Mouse (Mus musculus): ENCODE measurements around the gene Gosr2.
A peak's percentile ranks its signal among the peaks of the same experiment; 100 is the strongest.

Gene Gosr2

DNA sequence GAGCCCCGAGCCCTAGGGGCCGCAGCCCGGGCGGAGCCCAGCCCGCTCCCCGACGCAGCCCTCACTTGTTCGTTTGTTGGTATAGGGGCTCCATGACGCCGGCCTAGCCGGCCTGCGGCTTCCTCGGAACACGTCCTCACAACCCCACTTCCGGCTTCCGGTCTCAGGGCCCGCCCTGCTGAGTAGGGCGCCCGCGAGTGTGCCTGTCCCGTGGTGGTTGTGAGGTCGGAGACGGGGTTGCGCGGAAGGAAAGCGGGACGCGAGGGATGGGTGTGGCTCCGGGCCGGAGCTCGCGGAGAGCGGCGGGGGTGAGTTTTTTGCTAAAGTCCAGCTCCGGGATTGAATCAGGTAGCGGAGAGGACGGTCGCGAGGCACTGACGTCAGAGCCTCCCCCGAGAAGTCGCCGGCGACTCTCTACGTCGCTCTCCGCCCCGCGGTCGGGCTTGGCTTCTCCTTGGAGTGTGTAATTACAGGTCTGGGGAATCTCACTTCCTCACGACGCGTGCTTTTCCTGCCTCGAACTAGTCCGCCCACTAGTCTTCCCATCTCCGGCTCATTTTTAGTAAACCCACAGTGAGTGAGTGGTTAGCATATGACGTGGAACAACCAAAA is at the start of gene Gosr2:
Gosr2 (minus strand) TSS at position 334 of the 612 bp plus-strand sequence.
- peak; percentile 91 for DNase-seq

DNA sequence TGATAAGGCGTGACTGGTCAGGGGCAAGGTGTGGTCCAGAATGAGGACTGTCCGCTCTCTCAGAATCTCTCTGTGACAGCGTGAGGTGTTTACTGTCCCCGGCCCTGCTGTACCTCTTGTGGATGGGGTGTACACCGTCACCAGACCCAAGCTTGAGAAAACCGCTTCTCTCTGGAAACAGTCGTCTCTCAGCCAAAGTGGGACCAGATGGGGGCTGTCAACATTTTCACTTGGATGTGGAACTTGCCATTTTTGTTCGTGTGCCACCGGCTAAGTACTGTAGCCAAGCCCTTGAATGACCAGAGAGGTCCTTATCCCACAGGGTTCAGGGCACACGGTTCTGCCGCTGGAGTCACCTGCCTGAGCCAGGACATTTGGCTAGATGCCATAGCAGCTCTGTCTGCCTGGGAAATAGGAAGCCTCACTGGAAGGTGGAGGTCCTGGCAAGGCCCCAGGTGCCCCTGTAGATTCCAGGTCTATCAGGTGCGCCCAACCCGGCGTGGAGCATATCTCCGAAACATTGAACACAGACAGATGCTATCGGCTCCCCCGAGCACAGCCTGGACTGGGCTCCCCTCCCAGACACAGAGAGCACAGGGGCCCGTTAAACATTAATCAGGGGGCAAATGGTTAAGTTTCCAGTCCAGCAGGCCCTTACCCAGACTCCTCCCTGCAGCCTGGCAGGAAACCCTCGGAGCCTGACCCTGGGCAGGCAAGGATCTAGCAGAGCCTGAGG is 37.5 kb upstream of the Gosr2 start:
- DNase-seq, result no peak

DNA sequence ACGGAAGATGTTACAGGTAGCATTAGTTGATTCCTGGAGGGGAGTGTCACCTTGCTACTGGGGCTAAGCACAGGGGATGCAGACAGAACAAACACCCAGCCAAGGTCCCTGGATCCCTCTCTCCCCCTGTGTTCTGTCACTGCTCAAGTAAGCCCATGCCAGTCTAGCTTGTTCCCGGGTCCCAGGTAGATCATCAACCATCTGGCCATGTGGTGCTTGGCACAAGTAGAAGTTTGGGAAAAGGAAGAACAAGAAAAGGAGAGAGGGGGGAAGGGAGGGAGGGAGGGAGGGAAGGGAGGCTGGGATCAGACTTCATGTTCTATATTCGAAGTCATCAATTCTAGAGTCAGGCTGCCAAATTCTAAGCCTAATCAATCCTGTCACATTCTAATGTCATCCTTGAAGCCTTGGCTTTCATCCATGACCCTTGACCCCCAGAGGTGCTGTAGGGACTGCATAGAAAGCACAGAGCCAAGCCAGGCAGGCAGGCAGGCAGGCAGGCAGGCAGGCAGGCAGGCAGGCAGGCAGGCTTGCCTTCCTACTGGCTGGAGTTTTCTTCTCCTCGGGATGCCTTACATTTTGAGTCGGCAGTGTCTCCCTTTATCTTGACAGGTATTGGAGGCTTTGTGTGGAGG is 36.8 kb upstream of the Gosr2 start:
- DNase-seq, result no peak

DNA sequence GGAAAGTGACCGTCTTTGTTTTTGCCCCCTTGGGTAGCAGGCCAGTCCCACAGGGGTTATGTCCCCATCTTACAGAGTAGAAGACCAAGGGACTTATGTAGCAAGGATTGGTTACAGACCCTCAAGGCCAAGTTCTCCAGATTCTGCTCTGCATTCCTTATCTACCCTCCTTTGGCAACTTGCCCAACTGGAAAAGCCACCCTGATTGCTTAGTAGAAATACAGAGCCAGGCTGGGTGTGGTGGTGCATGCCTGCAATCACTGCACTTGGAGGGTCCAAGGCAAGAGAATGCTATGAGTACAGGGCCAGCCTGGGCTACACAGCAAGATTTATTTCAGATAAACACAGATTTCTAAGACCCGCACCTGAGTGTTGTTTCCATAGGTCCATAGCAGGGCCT is 36.3 kb upstream of the Gosr2 start:
- no peak for DNase-seq

DNA sequence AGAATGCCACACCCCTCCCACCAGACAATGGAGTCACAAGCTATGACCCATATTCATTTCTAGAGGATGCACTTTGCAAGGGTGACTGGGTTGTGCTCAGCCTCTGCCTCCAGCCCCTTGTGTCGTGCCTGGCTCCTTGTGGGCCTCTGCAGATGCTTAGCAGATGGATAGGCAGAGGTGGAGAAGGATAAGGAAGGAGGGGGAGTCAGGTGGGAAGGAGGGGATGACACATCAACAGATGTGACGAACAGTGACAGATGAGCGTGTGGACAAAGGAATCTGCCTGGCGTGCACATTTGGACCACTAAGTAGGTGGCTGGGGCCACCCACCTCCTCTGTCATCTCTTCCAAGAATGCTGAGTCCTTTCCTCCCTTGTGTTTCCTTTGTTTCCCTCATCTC is 35.4 kb upstream of the Gosr2 start:
- peak; percentile 71 for DNase-seq

DNA sequence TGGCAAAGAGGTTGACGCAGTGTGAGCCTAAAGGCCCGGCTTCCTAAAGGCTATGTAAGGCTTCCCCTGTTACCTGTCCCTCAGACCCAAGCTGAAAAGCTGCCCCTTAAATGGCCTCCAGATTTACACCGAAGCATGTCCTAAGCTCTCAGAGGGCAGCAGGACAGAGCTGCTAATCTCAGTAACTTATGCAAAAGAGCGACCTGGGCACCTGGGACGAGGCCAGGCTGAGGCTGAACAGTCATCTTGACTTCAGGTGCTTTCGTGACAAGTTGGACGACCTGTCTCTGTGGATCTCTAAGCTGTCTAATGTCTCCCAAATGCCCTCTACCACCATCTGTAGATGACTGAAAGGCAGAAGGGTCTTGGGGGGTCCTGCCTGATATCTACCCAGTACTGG is 34.6 kb upstream of the Gosr2 start:
- DNase-seq, result no peak

DNA sequence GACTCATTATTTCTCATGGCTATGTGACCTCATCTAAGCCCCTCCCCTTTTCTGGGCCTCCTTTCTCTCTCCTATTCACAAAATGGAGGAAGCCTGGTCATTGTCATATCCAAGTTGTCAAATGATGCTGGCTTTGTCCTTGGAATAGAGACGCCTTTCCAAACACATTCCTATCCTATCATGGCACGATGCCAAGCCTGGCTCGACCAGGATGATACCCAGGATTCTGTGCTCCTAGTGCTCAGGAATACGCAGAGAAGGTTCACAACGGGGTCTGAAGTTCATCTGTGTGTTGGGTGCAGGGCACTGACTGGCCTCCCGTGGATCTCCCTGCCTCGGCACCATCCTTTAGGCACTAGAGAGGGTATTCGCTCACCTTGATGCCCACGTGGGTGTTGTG is 33.9 kb upstream of the Gosr2 start:
- no peak for DNase-seq

DNA sequence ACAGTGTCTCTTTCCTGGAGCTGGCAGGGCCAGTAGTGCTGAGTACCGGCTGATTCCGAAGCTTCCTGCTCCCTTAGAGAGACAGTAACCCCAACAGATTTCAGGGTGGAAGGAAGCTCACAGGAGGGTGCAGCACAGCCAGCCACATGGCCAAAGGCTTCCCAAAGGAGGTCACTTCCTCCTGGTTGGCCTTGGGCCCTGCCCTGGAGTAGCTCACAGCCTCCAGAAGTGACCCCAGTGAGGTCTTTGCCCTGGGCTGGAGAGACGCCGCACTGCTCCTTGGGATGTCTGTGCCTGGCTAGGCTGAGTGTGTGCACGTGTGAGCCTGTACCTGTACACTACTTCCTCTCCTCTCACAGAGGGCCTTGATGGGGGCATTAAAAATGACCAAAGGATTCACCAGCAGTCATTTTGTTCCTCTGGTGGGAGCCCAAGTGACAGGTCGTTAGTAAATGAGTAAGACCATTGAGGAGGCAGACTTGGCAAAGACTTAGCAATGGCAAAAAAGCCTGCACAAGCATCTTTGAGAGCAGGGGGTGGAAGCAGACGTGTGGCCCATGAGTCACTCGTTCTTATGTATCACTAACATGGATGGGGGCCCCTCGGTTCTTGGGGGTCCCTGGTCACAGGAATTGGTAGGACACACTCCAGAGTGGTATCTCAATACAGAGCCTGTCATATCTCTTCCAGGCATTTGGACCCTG is 31.7 kb upstream of the Gosr2 start:
- no peak for DNase-seq

DNA sequence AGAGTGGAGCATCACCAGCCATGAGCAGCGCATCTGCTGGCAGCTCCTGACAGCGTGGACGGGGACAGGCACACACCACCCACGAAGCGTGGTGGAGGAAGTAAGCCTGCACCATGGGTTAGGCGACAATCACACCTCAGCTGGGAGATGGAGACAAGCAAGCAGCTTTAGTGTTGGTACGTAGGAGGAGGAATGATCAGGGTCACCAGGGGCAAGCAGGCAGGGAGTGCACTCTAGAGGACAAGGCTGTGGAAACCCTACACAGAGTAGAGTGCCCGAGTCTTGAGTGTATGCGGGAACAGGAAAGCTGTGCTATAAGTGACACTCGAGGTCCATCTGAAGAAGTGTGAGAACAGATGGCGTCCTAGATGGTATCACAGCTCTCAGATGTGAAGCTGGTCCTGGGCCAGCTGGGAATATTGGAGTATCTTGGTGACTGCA is 26.7 kb upstream of the Gosr2 start:
- peak; percentile 76 for DNase-seq

DNA sequence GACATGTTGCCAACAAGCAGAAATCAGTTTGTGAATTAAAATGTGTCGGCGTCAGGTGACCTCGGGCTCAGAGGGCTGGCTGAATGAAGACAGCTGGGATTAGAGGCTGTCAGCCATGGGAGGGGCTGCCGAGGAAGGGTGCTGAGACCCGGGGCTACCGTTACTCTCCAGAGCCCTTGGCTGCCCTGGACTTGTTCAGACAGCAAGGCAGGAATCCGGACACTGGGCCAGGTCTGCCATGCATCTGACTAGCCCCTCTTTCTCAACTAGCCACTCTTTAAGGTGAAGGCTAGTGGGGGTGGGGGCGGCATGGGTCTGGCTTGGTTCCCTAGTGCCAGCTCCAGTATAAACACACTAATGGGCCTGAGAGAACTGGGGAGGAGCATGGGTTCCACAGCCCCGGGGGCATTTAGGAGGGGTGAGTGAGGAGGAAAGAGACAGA is 24.4 kb upstream of the Gosr2 start:
- no peak for DNase-seq

DNA sequence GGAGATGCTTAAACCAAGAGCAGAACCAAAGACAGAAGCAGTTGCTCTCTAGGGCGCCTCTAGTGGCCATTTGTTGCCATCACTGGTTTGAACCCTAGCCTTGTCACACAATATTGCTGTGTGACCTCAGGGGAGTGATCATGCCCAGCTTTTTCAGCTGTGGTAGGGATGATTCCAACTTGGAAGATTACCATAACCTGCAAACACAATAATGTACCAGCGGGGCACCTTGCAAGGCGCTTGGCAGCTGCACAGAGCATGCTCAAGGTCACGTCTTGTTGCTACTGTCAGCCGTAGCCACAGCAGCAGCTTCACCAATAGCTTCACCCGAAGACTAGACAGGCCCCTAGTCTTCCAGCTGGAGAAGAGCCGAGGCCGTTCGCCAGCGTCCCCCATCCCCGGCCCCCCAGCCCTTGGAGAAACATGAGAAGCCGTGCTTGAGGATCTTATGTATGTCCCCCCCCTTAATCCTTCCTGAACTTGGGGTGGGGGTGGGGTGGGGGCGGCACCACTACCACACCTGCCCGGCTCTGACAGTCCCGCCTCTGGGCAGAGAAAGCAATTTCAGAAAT is 23.9 kb upstream of the Gosr2 start:
- DNase-seq, result no peak

DNA sequence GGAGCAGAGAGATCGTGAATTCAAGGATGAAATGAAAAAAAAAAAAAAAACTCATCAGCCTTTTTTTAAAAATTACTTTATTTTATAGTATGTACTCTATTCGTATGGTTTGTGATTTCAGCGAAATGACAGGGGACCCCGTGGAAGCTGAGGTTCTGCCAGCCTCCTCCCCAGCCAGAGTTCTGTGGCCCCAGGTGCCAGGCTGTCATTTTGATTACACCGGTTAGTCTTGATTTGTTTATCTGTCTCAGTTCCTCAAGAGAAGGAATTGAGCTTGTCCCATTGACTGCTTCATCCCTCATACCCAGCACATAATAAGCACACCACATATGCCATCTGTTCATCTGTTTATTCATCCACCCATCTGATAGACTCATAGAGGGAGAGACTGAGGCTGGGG is 21.7 kb upstream of the Gosr2 start:
- no peak for DNase-seq

DNA sequence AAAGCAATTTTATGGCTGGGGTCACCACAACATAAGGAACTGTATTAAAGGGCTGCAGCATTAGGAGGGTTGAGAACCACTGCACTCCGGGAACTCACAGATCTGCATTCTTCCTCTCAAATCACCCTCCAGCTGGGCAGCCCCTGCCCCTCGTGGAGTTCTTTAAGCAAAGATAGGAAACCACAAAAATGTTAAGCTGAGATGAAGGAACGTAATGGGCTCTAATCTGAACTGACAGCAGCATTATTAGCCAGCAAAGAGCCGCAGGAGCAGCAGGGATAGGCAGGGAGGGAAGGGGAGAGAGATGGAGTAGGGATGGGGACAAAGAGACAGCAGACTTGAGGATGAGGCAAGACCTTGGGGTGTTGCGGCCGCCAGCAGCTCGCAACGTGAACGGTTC is 19.3 kb upstream of the Gosr2 start:
- DNase-seq, result no peak

DNA sequence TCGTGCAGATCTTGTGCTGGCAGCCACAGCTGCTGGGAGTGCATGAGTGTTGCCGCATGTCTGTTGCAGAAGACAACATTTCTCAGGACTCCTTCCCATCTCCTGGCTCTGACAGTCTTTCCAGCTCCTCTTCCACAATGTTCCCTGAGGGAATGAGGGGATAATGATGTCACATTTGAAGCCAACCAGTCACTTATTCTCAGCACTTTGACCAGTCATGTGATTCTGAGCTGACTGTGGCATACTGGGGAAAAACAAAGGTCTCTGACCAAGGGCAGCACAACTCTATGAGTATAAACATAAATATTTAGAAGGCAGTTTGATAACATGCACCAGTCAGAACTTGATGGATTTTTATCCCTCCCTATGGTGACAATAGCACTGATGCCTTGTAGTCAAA is 16.4 kb upstream of the Gosr2 start:
- DNase-seq, result no peak

DNA sequence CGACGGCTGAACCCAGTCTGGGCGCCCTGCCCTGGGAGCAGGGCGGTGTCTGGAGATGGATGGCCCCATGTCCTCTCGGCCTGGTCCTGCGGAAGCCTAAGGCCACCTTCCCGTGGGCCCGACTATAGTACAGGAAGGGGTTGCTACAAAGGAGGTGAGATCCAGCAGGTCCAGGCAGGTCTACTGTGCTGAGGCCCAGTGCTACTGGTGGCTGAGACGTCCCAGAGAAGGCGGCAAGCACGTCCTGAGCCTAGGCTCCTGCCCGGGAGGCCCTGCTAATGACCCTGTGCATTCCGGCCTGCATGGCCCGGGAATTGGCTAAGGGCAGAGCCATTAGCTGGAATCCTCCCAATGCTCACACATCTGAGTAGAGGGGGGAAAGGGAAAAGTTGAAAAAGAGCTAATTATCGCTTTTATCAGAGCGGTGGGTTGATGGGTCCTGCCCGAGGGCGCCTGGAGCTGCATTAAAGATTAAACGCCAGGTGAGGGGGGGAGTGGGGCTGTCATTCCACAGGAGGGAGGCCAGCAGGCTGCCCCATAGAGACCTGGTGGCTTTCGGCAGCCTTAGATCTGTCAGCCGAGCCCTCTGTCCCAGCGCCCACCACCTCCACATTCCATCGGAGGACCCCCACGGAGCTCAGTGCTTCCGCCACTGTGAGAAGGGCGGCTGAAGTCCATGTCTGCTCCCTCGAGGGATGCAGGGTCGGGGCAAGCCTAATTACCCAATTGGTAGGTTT is 14.3 kb upstream of the Gosr2 start:
- no peak for DNase-seq

DNA sequence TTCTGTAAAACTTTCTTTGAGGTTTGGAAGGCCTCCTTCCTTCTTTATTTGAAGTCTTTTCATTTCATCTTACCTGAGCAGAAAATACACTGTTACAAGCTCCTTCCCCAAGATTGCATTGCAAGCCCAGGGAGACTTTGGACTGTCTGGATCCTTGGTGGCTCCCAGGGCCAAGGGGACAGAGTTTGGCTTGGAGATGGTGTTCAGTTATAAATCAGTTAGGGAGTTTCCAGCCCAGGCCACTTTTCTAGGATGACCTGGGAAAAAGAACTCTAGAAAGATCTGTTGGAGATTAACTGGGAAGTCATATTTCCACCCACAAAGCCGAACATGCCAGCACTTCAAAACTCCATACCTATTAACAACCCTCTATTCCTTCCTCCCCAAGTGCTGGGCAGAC is 12.3 kb upstream of the Gosr2 start:
- DNase-seq, result no peak

DNA sequence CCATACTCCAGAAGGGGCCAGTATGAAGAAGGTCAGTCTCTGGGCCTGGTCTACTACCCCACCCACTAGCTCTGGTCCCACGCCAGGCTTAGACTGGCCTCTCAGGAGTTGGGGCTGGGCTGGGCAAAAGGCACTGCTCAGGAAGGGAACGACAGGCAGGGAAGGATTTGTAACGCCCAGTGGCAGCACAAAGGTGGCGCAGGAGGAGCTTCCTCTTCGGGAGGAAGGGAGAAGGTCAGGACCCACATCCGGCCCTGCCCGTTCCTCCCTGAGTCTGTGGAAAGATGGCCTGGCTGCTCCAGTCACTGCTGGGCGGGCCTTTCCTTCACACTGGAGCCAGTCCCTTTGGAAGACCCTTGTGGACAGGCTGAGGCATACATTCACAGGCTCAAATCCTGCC is 9.3 kb upstream of the Gosr2 start:
- no peak for DNase-seq

DNA sequence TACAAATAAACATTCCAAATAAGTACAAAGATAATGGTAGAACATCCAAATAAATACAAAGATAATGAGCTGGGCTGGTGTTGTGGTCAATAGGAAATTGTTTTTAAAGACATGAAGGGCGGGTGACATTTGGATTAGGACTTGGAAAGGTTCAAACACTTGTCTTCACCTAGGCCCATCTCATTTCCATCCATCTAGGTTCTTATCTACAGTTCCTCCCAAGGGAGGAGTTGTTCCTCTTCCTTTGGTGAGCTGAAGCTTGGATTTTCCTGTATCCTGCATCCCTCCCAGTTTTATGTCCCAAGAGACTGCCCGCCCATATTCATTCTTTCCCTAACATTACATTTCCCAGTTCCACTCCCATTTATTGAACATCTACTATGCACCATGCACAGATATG is 528 bp upstream of the Gosr2 start:
- DNase-seq, result no peak

DNA sequence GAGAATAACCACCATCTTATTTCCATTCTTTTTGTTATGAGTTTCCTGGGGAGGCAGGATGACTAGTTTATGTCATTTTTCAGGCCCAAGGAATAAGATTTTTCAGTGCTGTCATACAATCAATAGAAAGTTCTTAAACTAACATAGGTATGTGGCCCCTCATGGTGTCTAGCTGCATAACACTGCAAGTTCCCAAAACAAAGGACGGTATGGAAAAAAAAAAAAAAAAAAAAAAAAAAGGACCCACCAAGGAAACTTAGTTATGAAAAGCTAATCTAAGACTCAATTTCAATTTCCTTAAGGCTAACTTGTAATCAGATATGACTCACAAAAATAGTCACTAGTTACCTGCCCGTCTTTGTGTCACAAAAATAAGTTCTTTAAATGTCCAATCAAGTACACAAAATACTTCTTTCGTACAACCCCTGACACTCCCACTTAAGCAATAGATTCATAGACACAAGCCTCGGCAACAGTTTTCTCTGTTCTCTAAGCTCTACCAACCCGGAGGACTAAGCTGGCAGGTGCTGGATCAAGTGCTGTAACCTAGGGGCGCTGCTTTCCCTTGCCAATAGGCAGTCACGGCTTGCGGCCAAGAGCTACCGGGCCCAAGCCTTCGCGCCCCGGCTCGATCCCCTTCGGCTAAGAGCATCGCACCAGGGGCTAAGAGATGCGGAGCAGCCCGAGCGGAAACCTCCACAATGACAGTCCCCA is 690 bp downstream of the Gosr2 start:
- peak; percentile 13 for DNase-seq

DNA sequence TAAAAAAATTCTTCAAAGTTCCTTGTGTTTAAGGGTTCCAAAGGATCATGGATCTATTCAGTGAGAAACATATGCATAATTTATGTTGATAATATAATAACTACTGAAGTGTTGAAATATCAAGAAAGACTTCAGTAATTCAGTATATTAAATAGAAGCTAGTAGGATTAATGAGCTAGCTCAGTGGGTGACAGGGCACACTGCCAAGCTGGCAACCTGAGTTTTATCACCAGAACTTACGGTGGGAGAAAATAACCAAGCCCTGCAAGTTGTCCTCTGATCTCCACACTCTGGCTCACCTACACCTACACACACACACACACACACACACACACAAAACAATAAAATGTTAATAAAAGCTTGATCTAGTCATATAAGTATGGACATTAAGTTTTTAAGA is 4.5 kb downstream of the Gosr2 start:
- no peak for DNase-seq

DNA sequence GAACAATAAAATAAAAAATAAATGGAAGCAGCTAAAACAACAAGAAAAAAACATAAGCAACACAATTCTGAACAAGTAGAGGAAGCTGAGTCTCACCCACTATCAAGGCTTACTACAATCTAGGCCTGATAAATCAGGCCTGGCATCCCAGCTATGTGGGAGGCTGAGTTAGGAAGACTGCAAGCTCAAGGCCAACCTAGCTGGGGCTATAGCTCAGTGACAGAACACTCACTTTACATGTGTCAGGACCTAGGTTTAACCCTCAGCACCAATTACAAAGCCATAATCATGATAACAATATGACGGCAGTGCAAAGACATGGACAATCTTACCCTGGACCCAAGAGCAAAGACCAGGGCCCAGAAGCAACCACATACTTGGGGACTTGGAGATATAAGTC is 6.7 kb downstream of the Gosr2 start:
- DNase-seq, result no peak

DNA sequence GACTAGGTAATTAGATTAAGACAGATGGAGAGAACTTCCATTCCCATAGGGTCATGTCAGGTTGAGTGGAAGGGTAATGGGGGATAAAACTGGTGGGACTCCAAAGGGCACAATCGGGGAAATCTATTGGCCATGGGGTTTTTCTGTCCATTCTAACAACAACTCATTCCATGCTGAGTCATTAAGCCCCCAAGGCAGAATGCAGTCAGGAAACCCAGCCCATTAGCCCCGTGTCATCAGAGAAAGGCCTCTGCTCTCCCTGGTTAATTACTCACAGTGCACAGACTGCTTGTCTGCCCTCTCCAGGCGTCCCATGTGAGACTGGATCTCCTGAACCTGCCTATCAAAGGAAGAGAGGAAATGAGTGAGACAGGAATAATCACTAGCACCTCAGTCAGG is 8.7 kb downstream of the Gosr2 start:
- no peak for DNase-seq
